Mouse (Mus musculus) bone marrow macrophage, adult 2 months (primary cell): ENCODE data around the gene Mfrp. TPM values are rescaled to one million over a fixed set of nuclear protein-coding genes. Genes with fewer than 3 reads are reported as not detected.
A peak's percentile ranks its signal among the peaks of the same experiment; 100 is the strongest.

Source experiments
- H3K27ac ChIP-seq: 2 replicates; pipeline ENCODE4 v1.5.1; 2012; ENCODE audit warnings: low read depth, low read length; ENCODE audit not compliant: insufficient read depth
- H3K4me1 ChIP-seq: 2 replicates; pipeline ENCODE4 v1.6.1; 2012; ENCODE audit warnings: low read length; ENCODE audit not compliant: control insufficient read depth, insufficient read depth
- H3K4me3 ChIP-seq: 2 replicates; pipeline ENCODE4 v1.5.1; 2012; ENCODE audit warnings: mild to moderate bottlenecking, low read length, moderate library complexity; ENCODE audit not compliant: insufficient read depth
- CTCF ChIP-seq: IDR thresholded peaks from 2 replicates; pipeline ENCODE4 v1.5.1; 2012; ENCODE audit warnings: low read depth, mild to moderate bottlenecking, low read length, moderate library complexity
- POLR2A ChIP-seq: IDR thresholded peaks from 2 replicates; pipeline ENCODE4 v1.6.1; 2012; ENCODE audit warnings: mild to moderate bottlenecking, low read depth, low read length, borderline replicate concordance
- polyA plus RNA-seq: library from polyadenylated mRNA; stranded (reverse); fragments of >200 nt; gene quantifications from 2 replicates; pipeline ENCODE4 v1.2.4, GENCODE M21; 2012; ENCODE audit not compliant: missing spikeins, insufficient read depth, insufficient read length

Gene Mfrp
- polyA plus RNA-seq, 1 experiment = not detected

DNA sequence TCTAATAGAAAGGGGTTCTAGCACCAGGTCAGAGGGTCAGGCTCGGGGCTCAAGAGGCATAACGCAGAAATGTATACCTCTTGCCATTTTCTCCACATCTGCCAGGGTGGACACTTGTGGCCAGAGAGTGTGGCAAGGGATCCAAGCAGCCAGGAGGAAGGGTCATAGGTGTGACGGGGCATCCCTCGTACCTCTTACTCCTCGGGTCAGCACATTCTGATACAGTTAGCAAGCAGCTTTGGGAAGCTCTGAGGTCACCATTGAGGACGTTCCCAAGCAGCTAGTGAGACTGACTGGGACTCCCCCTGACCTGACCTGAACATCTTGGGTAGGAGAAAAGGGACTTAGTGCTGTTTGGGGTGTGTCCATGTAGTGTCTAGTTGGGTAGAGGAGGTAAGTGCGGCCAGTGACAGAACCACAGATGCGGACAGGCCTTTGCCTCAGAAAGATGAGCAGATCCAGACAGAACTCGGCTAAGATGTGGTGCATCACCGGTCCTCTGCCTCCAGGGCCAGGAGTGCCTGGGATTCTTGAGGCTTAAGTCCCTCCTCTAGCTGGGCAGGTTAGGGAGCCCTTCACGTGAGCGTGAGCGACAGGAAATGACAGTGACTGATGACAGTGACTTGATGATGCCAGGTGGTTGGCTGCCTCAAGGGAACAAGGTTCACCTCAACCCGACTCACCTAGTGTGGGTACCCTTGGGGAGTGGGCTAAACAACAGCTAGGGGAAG is 31.3 kb upstream of the Mfrp start:
- H3K27ac ChIP-seq = no peak overlapping the region
- no peak overlapping the region for H3K4me3 ChIP-seq
- no peak for TF ChIP-seq CTCF
- TF ChIP-seq POLR2A = no peak
- H3K4me1 ChIP-seq = peaks cover 4% of the 10 kb centered on the region; the same call in 1 of the 2 replicates

DNA sequence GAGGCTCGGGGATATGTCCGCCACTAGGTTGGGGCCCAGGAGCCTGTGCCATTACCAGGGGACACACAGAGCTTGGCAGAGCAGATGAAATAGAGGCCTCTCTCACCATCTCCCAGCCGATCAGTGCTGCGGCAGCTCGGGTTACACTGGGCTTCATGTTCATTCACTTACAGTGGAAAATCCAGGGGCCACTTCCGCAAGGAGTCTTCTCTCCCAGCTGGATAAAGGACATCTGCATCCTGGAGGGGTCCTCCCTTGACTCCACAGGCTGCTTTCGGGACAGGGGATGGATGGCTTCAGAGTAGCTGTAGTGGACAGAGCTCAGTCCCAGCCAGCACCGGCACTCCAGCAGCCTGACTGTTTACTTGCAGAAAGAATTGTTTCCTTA is 30.7 kb upstream of the Mfrp start:
- Histone ChIP-seq H3K4me1 (peaks cover 4% of the 10 kb centered on the region; the same call in 1 of the 2 replicates), H3K4me3 (no peak overlapping the region), H3K27ac (no peak overlapping the region)
- no peak for TF ChIP-seq CTCF
- TF ChIP-seq POLR2A = no peak

DNA sequence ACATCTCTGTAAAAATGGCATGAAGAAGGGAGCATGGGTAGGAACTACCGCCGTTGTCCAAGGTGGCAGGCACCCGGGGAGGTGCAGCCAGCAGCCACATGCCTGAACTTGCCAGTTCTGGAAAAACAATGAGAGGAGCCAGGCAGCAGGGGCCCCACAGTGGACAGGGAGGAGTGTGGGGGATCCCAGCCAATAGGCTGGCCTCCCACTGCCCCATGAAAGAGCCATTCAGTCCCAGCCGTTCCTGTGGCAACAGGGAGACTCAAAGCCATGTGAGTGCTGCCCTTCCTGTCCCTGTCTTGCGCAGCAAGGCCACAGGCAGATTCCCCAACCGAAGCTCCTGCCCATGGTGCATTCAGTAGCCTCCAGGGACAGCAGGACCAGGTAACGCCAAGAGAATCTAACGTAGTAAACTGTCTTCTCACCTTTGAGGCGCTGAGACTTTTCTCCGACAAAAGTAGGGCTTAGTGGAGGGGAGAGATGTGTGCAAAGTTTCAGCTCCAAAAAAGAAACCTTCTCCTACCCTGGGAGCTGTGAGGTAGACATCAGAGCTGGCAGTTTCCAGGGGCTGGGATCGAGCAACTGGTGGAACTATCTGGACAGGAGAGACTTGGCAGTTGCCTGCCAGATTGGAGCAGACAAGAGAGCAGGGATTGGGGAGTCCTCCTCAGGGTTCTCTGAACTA is 29.5 kb upstream of the Mfrp start:
- no peak overlapping the region for H3K27ac ChIP-seq
- H3K4me3 ChIP-seq = no peak overlapping the region
- TF ChIP-seq CTCF (no peak), POLR2A (no peak)
- H3K4me1 ChIP-seq = peaks cover 4% of the 10 kb centered on the region; the same call in 1 of the 2 replicates

DNA sequence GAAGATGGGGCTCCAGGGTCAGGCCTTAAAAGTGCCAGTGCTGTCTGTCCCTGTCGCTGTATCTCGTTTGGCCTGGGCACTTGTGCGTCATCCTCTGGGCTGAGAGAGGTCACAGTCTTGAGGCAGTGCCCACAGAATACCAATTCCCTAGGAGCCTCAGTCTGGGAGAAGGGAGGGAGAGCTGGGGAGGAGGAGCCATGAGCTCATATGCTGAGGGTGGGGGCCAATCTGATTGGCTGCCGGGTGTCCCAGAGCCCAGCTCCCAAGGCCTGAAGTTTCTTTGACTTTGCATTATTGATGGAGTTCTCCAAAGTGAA is 29.0 kb upstream of the Mfrp start:
- no peaks in the 10 kb centered on the region for H3K4me1 ChIP-seq
- no peak overlapping the region for H3K27ac ChIP-seq
- no peak overlapping the region for H3K4me3 ChIP-seq
- TF ChIP-seq POLR2A (no peak), CTCF (no peak)

DNA sequence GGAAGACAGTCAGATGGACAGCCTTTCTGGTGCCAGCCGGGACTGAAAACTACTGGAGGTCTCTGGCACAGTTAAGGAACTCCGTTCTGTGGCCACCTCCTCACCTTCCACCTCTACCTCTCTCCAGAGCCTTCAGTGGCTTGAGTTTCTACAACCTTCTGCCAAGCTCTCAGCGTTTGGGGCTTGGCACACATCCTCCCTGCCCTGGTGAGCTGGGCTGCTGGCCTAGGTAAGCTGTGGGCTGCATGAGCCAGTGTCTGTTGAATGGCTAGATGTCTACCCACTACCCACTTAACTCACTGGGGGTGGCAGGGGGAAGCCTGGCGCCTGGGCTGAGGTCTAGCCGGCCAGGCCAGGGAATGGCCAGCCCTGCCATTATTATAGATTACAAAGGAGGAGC is 28.4 kb upstream of the Mfrp start:
- Histone ChIP-seq H3K27ac (no peak overlapping the region), H3K4me1 (no peaks in the 10 kb centered on the region), H3K4me3 (no peak overlapping the region)
- no peak for TF ChIP-seq POLR2A
- no peak for TF ChIP-seq CTCF

DNA sequence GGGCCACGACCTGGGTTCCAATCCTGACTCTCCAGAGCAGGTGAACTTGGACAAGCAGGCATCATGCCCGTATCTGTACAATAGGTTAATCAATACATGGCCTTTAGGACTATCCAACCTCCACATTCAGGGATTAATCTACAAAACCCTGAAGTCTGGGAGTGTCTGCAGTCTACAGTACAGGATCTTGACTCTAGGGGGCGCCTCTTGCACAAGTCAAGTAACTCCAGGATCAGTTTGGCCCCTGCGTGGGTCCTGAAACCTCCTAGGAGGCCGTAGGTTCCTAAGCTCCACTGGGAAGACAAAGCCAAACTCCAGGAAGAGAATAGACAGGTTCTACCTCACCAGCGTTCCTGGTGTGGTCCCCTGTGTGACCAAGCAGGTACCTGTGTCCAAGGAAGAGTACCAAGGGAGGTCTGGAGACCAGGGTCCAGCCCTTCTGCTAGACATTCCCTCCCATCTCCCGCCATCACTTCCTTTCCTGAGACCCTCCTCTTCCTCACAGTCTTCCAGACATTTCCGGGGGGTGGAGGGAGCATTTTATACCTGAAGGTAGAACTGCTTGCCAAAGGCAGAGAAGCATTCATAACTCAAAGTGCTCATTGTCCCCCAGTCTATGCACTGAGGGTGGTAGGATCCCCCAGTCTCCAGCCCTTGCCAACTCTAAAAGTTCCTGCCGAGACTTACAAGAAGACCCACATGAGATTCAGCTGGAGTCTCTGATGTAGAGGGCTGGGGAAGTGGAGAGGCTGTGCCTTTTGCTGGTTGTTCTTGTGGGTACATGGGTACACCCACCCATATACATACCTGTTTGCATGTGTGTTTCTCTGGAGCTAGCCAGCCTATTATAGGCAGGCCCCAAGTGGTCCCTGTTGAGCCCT is 26.9 kb upstream of the Mfrp start:
- TF ChIP-seq POLR2A (no peak), CTCF (peak; percentile 44; the same call in 1 of the 2 replicates)
- H3K4me3 ChIP-seq = no peak overlapping the region
- H3K4me1 ChIP-seq = peaks cover 9% of the 10 kb centered on the region
- H3K27ac ChIP-seq = no peak overlapping the region

DNA sequence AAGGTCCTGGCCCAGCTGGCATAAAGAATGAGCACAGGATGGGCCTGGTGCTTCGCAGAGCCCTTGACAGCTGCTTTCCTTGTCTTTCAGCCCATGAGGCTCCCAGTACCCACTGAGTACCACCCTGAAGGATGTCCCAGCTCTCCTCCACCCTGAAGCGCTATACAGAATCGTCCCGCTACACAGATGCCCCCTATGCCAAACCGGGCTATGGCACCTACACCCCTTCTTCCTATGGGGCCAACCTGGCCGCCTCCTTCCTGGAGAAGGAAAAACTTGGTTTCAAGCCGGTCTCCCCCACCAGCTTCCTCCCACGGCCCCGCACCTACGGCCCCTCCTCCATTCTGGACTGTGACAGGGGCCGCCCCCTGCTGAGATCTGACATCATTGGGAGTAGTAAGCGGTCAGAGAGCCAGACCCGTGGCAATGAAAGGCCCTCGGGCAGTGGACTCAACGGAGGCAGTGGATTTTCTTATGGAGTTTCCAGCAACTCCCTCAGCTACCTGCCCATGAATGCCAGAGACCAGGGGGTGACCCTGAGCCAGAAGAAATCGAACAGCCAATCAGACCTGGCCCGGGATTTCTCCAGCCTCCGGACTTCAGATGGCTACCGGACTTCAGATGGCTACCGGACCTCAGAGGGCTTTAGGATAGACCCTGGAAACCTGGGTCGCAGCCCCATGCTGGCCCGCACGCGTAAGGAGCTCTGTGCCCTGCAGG is 26.1 kb upstream of the Mfrp start:
- Histone ChIP-seq H3K27ac (no peak overlapping the region), H3K4me3 (no peak overlapping the region), H3K4me1 (peaks cover 11% of the 10 kb centered on the region)
- TF ChIP-seq CTCF (no peak), POLR2A (no peak)

DNA sequence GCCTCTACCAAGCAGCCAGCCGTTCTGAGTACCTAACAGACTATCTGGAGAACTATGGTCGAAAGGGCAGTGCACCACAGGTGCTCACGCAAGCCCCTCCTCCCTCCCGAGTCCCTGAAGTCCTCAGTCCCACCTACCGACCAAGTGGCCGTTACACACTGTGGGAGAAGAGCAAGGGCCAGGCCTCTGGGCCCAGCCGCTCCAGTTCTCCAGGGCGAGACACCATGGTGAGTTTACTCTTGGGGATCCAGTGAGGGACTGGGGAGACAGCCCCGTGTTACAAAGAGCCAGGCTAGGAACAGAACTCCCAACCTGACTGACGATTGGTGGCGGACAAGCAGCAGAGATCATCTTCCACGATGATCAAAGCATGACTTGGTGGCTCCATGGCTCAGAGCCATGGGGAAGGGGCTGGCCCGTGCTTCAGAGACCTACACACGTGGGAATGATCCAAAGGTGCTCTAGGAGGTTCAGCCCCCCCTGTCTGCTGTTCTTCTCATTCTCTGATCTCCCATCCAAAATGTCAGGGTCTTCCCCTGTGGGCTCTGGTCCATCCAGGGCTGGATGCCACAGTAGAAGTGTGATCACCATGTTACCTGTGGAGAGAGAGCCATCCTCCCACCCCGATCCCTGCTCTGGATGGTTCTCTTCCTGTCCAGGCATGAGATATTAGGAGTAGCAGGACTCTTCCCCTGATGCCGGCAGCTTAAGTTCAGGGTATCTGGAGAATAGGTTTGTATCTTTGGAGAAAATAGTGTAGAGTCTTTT is 25.3 kb upstream of the Mfrp start:
- Histone ChIP-seq H3K27ac (no peak overlapping the region), H3K4me1 (peaks cover 13% of the 10 kb centered on the region), H3K4me3 (no peak overlapping the region)
- no peak for TF ChIP-seq POLR2A
- TF ChIP-seq CTCF = no peak

DNA sequence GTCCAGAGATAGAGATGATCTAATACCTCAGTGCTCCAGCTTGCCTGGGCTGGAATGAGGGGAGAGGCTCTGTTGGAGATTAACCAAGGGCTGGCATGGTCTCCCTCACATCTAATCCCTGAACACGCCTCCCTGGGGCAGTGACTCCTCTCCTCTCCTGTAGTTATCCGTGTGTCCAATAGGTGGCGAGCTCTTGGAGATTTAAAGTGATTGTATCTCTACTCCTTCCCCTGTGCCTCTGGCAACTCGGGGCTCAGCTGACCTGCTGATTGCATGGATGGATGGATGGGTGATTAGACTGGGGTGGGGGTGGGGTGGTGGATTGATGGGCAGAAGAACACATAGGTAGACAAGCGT is 24.8 kb upstream of the Mfrp start:
- Histone ChIP-seq H3K4me3 (no peak overlapping the region), H3K4me1 (peaks cover 14% of the 10 kb centered on the region), H3K27ac (no peak overlapping the region)
- TF ChIP-seq CTCF (peak; percentile 39), POLR2A (no peak)
